Mouse (Mus musculus) cerebellum, postnatal 25 days (tissue): ENCODE results near the gene Ankra2.

Experiments used
- DNase-seq, 2 experiments: peaks; one replicate each; pipeline ENCODE4 v3.0.0; 2021; ENCODE audit warnings: mixed read lengths in 2 of 2

Ankra2 gene

GRCm38 (mm10) chr13:98262636-98263457 is at the start of gene Ankra2, which contains the start of gene Utp15:
Gene Ankra2, plus strand, starts transcription at chr13:98263074.
Gene Utp15, minus strand, starts transcription at chr13:98263041.
- DNase-seq, result peak; percentile 100

GRCm38 (mm10) chr13:98222848-98223247 is 40.0 kb upstream of the Ankra2 start:
- peak in 1 of 2 experiments; percentile 35 for DNase-seq

GRCm38 (mm10) chr13:98226225-98226624 is 36.6 kb upstream of the Ankra2 start:
- no peak for DNase-seq

- DNase-seq, result no peak
These were observed 32.4 kb upstream of the Ankra2 start for GRCm38 (mm10) chr13:98230511-98230910.

GRCm38 (mm10) chr13:98235451-98235850 is 27.4 kb upstream of the Ankra2 start:
- DNase-seq, result no peak

GRCm38 (mm10) chr13:98239978-98240641 is 22.8 kb upstream of the Ankra2 start:
- DNase-seq, result peak; percentile 67 to 83

GRCm38 (mm10) chr13:98241531-98242282 is 21.2 kb upstream of the Ankra2 start:
- DNase-seq, result peak in 1 of 2 experiments; percentile 16

- peak in 1 of 2 experiments; percentile 9 for DNase-seq
These were observed 18.1 kb upstream of the Ankra2 start for GRCm38 (mm10) chr13:98244571-98245350.

GRCm38 (mm10) chr13:98245386-98245785 is 17.5 kb upstream of the Ankra2 start:
- no peak for DNase-seq

- DNase-seq, result no peak
These were observed 13.3 kb upstream of the Ankra2 start for GRCm38 (mm10) chr13:98249594-98249993.

GRCm38 (mm10) chr13:98254921-98255320 is 8.0 kb upstream of the Ankra2 start:
- DNase-seq, result no peak

GRCm38 (mm10) chr13:98263458-98263987 is 649 bp downstream of the Ankra2 start:
- no peak for DNase-seq

- DNase-seq, result no peak
These were observed 1.2 kb downstream of the Ankra2 start for GRCm38 (mm10) chr13:98264111-98264510.

GRCm38 (mm10) chr13:98274023-98274422 is 11.1 kb downstream of the Ankra2 start:
- DNase-seq, result no peak

- DNase-seq, result no peak
These were observed 12.8 kb downstream of the Ankra2 start for GRCm38 (mm10) chr13:98275646-98276045.

- DNase-seq, result no peak
These were observed 13.4 kb downstream of the Ankra2 start for GRCm38 (mm10) chr13:98276253-98276652.

- no peak for DNase-seq
These were observed 14.6 kb downstream of the Ankra2 start for GRCm38 (mm10) chr13:98277501-98277900.

GRCm38 (mm10) chr13:98279686-98280085 is 16.8 kb downstream of the Ankra2 start, which contains the start of gene Gm21976:
Gene Gm21976, plus strand, starts transcription at chr13:98279887.
- DNase-seq, result no peak

GRCm38 (mm10) chr13:98280990-98281650 is 18.2 kb downstream of the Ankra2 start:
- no peak for DNase-seq

GRCm38 (mm10) chr13:98290719-98291118 is 27.8 kb downstream of the Ankra2 start:
- DNase-seq, result no peak

- no peak for DNase-seq
These were observed 28.8 kb downstream of the Ankra2 start for GRCm38 (mm10) chr13:98291712-98292111.
